Mouse (Mus musculus) spleen, adult 12 weeks (tissue): Measurements from ENCODE around the gene Agtr2.
"Not testable (repeated sequence)": the region's sequence is repeated elsewhere in the genome, so short reads cannot be mapped to it uniquely, and the experiment has no call there.

Source experiments
- DNase-seq: peaks from one replicate; pipeline ENCODE4 v3.0.0; 2022; ENCODE audit warnings: low spot score

Gene Agtr2

GRCm38 (mm10) chrX:21484414-21484813 is at the start of gene Agtr2:
Gene Agtr2 (plus strand): TSS chrX:21484544.
- no peak for DNase-seq

- DNase-seq = no peak
These were observed 31.8 kb upstream of the Agtr2 start for GRCm38 (mm10) chrX:21452519-21452918.

GRCm38 (mm10) chrX:21488111-21488510 is 3.8 kb downstream of the Agtr2 start:
- DNase-seq = no peak

- no peak for DNase-seq
These were observed 15.9 kb downstream of the Agtr2 start for GRCm38 (mm10) chrX:21500242-21500641.

- not testable (repeated sequence) for DNase-seq
These were observed 23.0 kb downstream of the Agtr2 start for GRCm38 (mm10) chrX:21507333-21507732.

GRCm38 (mm10) chrX:21522590-21522989 is 38.2 kb downstream of the Agtr2 start:
- no peak for DNase-seq
